Mouse (Mus musculus) kidney, adult 2 months (tissue): ENCODE data around the gene Sdk1.

Experiments used
- CTCF ChIP-seq: fragments of 200-500 bp; conservative IDR thresholded peaks from 2 replicates; pipeline ENCODE4 v1.5.1; 2011; ENCODE audit warnings: low read depth, mild to moderate bottlenecking, control low read depth, low read length, moderate library complexity, mixed read lengths; ENCODE audit not compliant: insufficient read depth, insufficient read length
- POLR2A ChIP-seq: fragments of 200-500 bp; IDR thresholded peaks from one replicate; pipeline ENCODE4 v1.6.1; 2011; ENCODE audit warnings: low read depth, low read length, control low read depth

GRCm38 (mm10) chr5:141979511-141979910, 738.2 kb downstream of the Sdk1 start:
- TF ChIP-seq CTCF, result no peak
- no peak for TF ChIP-seq POLR2A
